12 mouse cellular contexts compared by ENCODE assay signal in the genomic region with DNA sequence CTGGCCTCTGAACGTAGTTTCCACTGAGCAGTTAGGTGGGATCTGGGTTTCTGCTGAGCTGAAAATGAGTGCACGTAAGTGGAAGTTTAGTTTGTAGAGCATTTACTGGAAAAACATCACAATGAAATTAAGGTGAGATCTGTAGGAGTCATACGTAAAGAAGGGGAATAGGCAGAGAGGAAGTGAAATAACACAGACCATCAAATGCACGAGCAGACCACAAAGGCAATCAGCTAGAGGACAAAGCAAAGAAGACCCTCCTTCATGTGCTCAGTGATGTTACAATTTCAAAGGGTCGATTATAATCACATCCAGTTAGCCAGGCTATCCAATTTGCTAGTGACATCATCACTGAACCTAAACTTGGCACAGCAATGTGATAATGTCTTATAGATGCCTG.
"Had no signal": no experiment of that assay in that cellular context is flagged by ENCODE, and none has a peak within 500 bp of the region (broad histone marks: within the 10 kb centered on the region; RNA-seq: fewer than 3 reads in every experiment).

No protein-coding gene starts in this region.

- H3K9ac ChIP-seq: limb, embryonic 13.5 days; liver, embryonic 14.5 days; lung, embryonic 14.5 days; midbrain, embryonic 12.5 days had no signal

- H3K4me1 ChIP-seq: limb, embryonic 13.5 days; midbrain, embryonic 12.5 days had no signal

- DNase-seq: kidney, adult 8-10 months; kidney, postnatal 36 days; left cerebral cortex, postnatal 4 days; lung, embryonic 14.5 days; lung, postnatal 10 days; lung, postnatal 4 days; right cerebral cortex, postnatal 14 days; thymus, adult 18-20 months had no signal

- H3K27ac ChIP-seq: kidney, postnatal 0 days; limb, embryonic 13.5 days; liver, embryonic 14.5 days; midbrain, embryonic 12.5 days had no signal

- H3K27me3 ChIP-seq: limb, embryonic 13.5 days; midbrain, embryonic 12.5 days had no signal

- H3K36me3 ChIP-seq: limb, embryonic 13.5 days; midbrain, embryonic 12.5 days had no signal

- H3K4me3 ChIP-seq: limb, embryonic 13.5 days; midbrain, embryonic 12.5 days had no signal

- H3K4me2 ChIP-seq: limb, embryonic 13.5 days; lung, embryonic 14.5 days; midbrain, embryonic 12.5 days had no signal

- H3K9me3 ChIP-seq: limb, embryonic 13.5 days; midbrain, embryonic 12.5 days had no signal
